Mouse (Mus musculus) liver, adult 2 months (tissue): ENCODE results near the gene Gng7.

Experiments
- CTCF ChIP-seq: fragments of 200-500 bp; IDR thresholded peaks from 2 replicates; pipeline ENCODE4 v1.5.1; 2011; ENCODE audit warnings: low read depth, low read length, control low read depth
- POLR2A ChIP-seq: fragments of 200-500 bp; IDR thresholded peaks from 2 replicates; pipeline ENCODE4 v1.6.1; 2011; ENCODE audit warnings: low read length, control low read depth; ENCODE audit not compliant: insufficient read depth; ENCODE audit errors: extremely low read depth

DNA sequence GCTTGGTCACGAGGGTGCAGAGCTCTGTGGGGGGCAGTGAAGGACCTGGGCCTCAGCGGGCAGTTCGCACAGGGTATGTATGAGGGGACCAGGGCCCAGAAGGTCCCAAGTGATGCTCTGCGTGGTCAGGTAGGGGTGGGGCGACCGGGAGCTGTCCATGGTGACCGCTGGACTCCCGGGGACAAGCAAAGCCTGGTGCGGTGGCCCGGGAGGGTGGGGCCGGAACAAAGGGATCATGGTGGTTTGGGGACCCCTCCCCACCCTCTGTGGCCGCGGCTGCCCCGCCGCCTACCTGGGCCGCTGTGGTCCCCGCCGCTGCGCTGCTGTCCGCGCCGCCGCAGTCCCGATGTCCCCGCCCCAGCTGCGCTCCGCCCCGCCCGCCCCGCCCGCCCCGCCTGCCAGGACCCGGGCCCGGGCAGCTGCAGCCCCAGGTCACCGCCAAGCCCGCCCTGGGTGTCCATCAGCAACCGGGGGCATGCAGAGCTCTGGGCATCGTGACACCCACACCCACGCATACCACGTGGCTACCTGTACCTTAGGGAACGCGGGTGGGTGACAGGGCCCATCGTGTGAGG lies 10.4 kb upstream of the Gng7 start:
- TF ChIP-seq CTCF (no peak), POLR2A (no peak)
